Mouse (Mus musculus) c-Kit-positive CD71-positive TER-119-negative erythroid progenitor cells, embryonic 14.5 days (primary cell): ENCODE measurements at regions not wholly inside any gene's neighbourhood (a gene's known extent, or its start where the extent isn't known, plus 50 kb on each side); places are given as distances from the start of the nearest gene placed in this dataset.

ENCODE experiments used
- DNase-seq: peaks from one replicate; pipeline ENCODE4 v3.0.0-alpha.2; 2013; ENCODE audit warnings: low read depth

GRCm38 (mm10) chr11:45241671-45242070 lies 610.2 kb upstream of the Clint1 start:
- no peak for DNase-seq

- no peak for DNase-seq
Measured at GRCm38 (mm10) chr11:45244796-45245195, 607.1 kb upstream of the Clint1 start.

- DNase-seq, result no peak
Measured at GRCm38 (mm10) chr11:45256019-45256418, 595.8 kb upstream of the Clint1 start.

- no peak for DNase-seq
Measured at GRCm38 (mm10) chr11:45262198-45262597, 589.7 kb upstream of the Clint1 start.

GRCm38 (mm10) chr11:45264001-45264400 lies 587.9 kb upstream of the Clint1 start:
- no peak for DNase-seq

- no peak for DNase-seq
Measured at GRCm38 (mm10) chr11:45265171-45265988, 586.5 kb upstream of the Clint1 start.

GRCm38 (mm10) chr11:45265989-45266302 lies 585.9 kb upstream of the Clint1 start:
- DNase-seq, result no peak

GRCm38 (mm10) chr11:45269215-45269614 lies 582.6 kb upstream of the Clint1 start:
- DNase-seq, result no peak

GRCm38 (mm10) chr11:45271206-45271605 lies 580.6 kb upstream of the Clint1 start:
- DNase-seq, result no peak

GRCm38 (mm10) chr11:45274446-45275119 lies 577.3 kb upstream of the Clint1 start:
- DNase-seq, result no peak

- no peak for DNase-seq
Measured at GRCm38 (mm10) chr11:45275170-45275569, 576.7 kb upstream of the Clint1 start.

GRCm38 (mm10) chr11:45296772-45297171 lies 555.1 kb upstream of the Clint1 start:
- no peak for DNase-seq

GRCm38 (mm10) chr11:45311934-45312333 lies 539.9 kb upstream of the Clint1 start:
- no peak for DNase-seq

- DNase-seq, result no peak
Measured at GRCm38 (mm10) chr11:45323766-45324165, 528.1 kb upstream of the Clint1 start.

- no peak for DNase-seq
Measured at GRCm38 (mm10) chr11:45330319-45330718, 521.5 kb upstream of the Clint1 start.

- DNase-seq, result no peak
Measured at GRCm38 (mm10) chr11:45333756-45334155, 518.1 kb upstream of the Clint1 start.

GRCm38 (mm10) chr11:45349331-45349730 lies 502.5 kb upstream of the Clint1 start:
- no peak for DNase-seq

- DNase-seq, result no peak
Measured at GRCm38 (mm10) chr11:45365343-45365742, 486.5 kb upstream of the Clint1 start.

- no peak for DNase-seq
Measured at GRCm38 (mm10) chr11:45389243-45390146, 462.4 kb upstream of the Clint1 start.

GRCm38 (mm10) chr11:45396009-45396408 lies 455.8 kb upstream of the Clint1 start:
- DNase-seq, result no peak

GRCm38 (mm10) chr11:45398188-45398587 lies 453.7 kb upstream of the Clint1 start:
- no peak for DNase-seq

GRCm38 (mm10) chr11:45404377-45405029 lies 447.3 kb upstream of the Clint1 start:
- DNase-seq, result no peak
